Mouse (Mus musculus) neutrophil, adult 5-6 weeks (primary cell): ENCODE measurements around the gene Mier2. TPM values are rescaled to one million over a fixed set of nuclear protein-coding genes. Genes with fewer than 3 reads are reported as not detected.

Source experiments
- ATAC-seq: fragments of 151-379, 151-347 bp; 2 replicates; pipeline ENCODE4 v1.8.0; 2017; ENCODE audit warnings: mild to moderate bottlenecking, moderate TSS enrichment; ENCODE audit not compliant: insufficient number of reproducible peaks, poor library complexity, low FRiP score, severe bottlenecking; ENCODE audit errors: extremely low read depth
- total RNA-seq: library from RNA; stranded (forward); fragments of 200-1000 nt; gene quantifications from 2 replicates; pipeline ENCODE4 v1.2.3, GENCODE M21; 2017

The Mier2 gene
- 18.9 and 21.2 TPM in 2 replicates for total RNA-seq

- ATAC-seq: peak; percentile 42
Measured at GRCm38 (mm10) chr10:79554330-79555237, at the start of gene Mier2. Gene Mier2, minus strand, starts transcription at chr10:79555199.

GRCm38 (mm10) chr10:79597936-79598230 lies 42.9 kb upstream of the Mier2 start:
- no peak for ATAC-seq

GRCm38 (mm10) chr10:79597051-79597935 lies 42.3 kb upstream of the Mier2 start:
- ATAC-seq: no peak

- ATAC-seq: no peak
Measured at GRCm38 (mm10) chr10:79595590-79595929, 40.6 kb upstream of the Mier2 start.

GRCm38 (mm10) chr10:79594872-79595589 lies 40.0 kb upstream of the Mier2 start:
- peak; percentile 60 for ATAC-seq

- no peak for ATAC-seq
Measured at GRCm38 (mm10) chr10:79594111-79594510, 39.1 kb upstream of the Mier2 start.

- ATAC-seq: no peak
Measured at GRCm38 (mm10) chr10:79590702-79591101, 35.7 kb upstream of the Mier2 start.

- ATAC-seq: no peak
Measured at GRCm38 (mm10) chr10:79587752-79588126, 32.7 kb upstream of the Mier2 start.

GRCm38 (mm10) chr10:79587061-79587751 lies 32.2 kb upstream of the Mier2 start, which contains the start of gene Theg:
Gene Theg, minus strand, starts transcription at chr10:79587331.
- ATAC-seq: no peak

GRCm38 (mm10) chr10:79586243-79586642 lies 31.2 kb upstream of the Mier2 start:
- no peak for ATAC-seq

GRCm38 (mm10) chr10:79585723-79586122 lies 30.7 kb upstream of the Mier2 start:
- no peak for ATAC-seq

- no peak for ATAC-seq
Measured at GRCm38 (mm10) chr10:79585136-79585535, 30.1 kb upstream of the Mier2 start.

GRCm38 (mm10) chr10:79584426-79584825 lies 29.4 kb upstream of the Mier2 start:
- peak; percentile 33; the same call in 1 of the 2 replicates for ATAC-seq

- ATAC-seq: no peak
Measured at GRCm38 (mm10) chr10:79584021-79584420, 29.0 kb upstream of the Mier2 start.

- no peak for ATAC-seq
Measured at GRCm38 (mm10) chr10:79581501-79581900, 26.5 kb upstream of the Mier2 start.

GRCm38 (mm10) chr10:79580811-79581210 lies 25.8 kb upstream of the Mier2 start:
- no peak for ATAC-seq

- no peak for ATAC-seq
Measured at GRCm38 (mm10) chr10:79580356-79580755, 25.4 kb upstream of the Mier2 start.

- no peak for ATAC-seq
Measured at GRCm38 (mm10) chr10:79579781-79580180, 24.8 kb upstream of the Mier2 start.

- ATAC-seq: no peak
Measured at GRCm38 (mm10) chr10:79578891-79579290, 23.9 kb upstream of the Mier2 start.
